Mouse (Mus musculus): Measurements from ENCODE around the gene Epp13. TPM values are rescaled to one million over a fixed set of nuclear protein-coding genes. Genes with fewer than 3 reads are reported as not detected.

The Epp13 gene
- polyA plus RNA-seq (2014; fragmentation: Illumina TruSeq; extraction: RNeasy Lipid Tissue Mini Kit (QIAGEN cat#74804); ENCODE audit: insufficient read depth, low read depth, low replicate concordance), result not detected

GRCm38 (mm10) chr7:6252410-6252809 lies at the start of gene Epp13:
Gene Epp13, plus strand, starts transcription at chr7:6252710.

DNA sequence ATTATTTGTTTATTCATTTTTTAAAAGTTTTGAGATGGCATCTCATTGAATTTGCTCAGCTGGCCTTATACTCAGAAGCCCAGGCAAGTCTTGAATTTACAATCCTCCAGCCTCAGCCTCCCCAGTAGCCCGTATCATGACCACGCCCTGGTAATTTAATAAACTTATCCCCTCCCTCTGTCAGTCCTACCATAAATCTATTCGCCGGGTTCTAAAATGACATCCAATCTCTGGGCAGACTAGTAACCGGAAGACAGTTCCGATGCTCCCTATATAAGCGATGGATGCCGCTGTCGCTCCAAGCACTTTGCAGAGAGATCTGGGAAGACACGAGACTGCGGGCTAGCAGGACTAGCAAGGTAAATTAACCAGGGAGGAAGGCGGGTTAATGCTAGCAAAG lies 30.5 kb upstream of the Epp13 start, which contains the start of gene Zscan5b:
Gene Zscan5b, plus strand, starts transcription at position 301 of the 400 bp plus-strand sequence.

DNA sequence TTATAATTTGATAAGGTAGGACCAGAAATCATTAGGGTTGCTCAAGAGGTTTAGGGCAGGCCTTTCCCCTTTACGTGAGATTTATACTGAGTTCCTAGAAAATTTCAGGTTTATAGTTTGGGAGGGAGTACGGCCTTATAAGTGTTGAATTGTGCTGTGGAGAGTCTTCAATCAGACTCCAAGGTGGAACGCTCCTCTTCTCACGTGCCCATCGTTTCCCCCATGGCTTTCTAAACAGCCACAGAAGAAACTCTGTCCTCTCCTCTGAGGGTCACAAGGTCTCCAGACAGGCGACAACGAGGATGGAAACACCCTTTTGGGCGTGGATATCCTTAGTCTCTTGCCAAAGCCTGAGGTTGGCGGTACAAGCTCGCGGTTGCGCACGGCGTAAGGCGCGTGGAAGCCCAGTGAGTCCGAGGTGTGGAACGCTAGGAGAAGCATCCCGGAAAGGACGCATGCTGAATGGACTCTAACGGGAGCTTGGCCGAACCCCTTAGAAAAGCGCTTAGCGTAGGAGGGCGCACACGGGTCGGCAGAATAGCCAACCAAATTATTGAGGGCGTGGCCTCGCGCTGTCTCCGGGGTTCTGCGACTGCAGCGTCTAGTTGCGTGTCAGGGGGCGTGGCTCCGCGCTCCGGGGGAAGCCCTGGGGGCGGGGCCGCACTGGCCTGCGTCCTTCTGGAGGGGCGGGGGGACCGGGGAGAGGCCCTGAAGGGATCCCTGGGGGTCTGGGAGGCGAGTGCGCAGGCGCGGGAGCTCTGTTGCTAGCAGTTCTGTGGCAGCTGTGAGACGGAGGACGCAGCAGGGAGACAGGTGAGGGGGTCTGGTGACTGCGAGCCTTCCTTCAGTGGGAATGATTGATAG lies 33.6 kb downstream of the Epp13 start, which contains the start of gene Zfp667:
Gene Zfp667, plus strand, starts transcription at position 738 of the 864 bp plus-strand sequence.

GRCm38 (mm10) chr7:6331233-6331956 lies 78.9 kb downstream of the Epp13 start, which contains the start of gene Zfp583:
Gene Zfp583, minus strand, starts transcription at chr7:6331285.

Other genes starting within 250 kb of the Epp13 start
- gene Vmn1r65, start 241.7 kb upstream of the Epp13 start, polyA plus RNA-seq (2014; fragmentation: Illumina TruSeq; extraction: RNeasy Lipid Tissue Mini Kit (QIAGEN cat#74804); ENCODE audit: insufficient read depth, low read depth, low replicate concordance), result not detected
- not detected for gene Nlrp4c, start 207.5 kb upstream of the Epp13 start, polyA plus RNA-seq (2014; fragmentation: Illumina TruSeq; extraction: RNeasy Lipid Tissue Mini Kit (QIAGEN cat#74804); ENCODE audit: insufficient read depth, low read depth, low replicate concordance)
- 20.2 TPM for gene Zfp787, start 96.7 kb upstream of the Epp13 start, polyA plus RNA-seq (2014; fragmentation: Illumina TruSeq; extraction: RNeasy Lipid Tissue Mini Kit (QIAGEN cat#74804); ENCODE audit: insufficient read depth, low read depth, low replicate concordance)
- 15.7 TPM for gene Zfp444, start 80.5 kb upstream of the Epp13 start, polyA plus RNA-seq (2014; fragmentation: Illumina TruSeq; extraction: RNeasy Lipid Tissue Mini Kit (QIAGEN cat#74804); ENCODE audit: insufficient read depth, low read depth, low replicate concordance)
- gene Galp, start 55.6 kb upstream of the Epp13 start, polyA plus RNA-seq (2014; fragmentation: Illumina TruSeq; extraction: RNeasy Lipid Tissue Mini Kit (QIAGEN cat#74804); ENCODE audit: insufficient read depth, low read depth, low replicate concordance), result not detected
- gene Zscan5b, start 30.4 kb upstream of the Epp13 start, polyA plus RNA-seq (2014; fragmentation: Illumina TruSeq; extraction: RNeasy Lipid Tissue Mini Kit (QIAGEN cat#74804); ENCODE audit: insufficient read depth, low read depth, low replicate concordance), result not detected
- gene Zfp667, start 33.9 kb downstream of the Epp13 start, polyA plus RNA-seq (2014; fragmentation: Illumina TruSeq; extraction: RNeasy Lipid Tissue Mini Kit (QIAGEN cat#74804); ENCODE audit: insufficient read depth, low read depth, low replicate concordance), result 2.2 TPM
- 1.8 TPM for gene Zfp583, start 78.6 kb downstream of the Epp13 start, polyA plus RNA-seq (2014; fragmentation: Illumina TruSeq; extraction: RNeasy Lipid Tissue Mini Kit (QIAGEN cat#74804); ENCODE audit: insufficient read depth, low read depth, low replicate concordance)
- 0.27 TPM for gene Gm3854, start 91.0 kb downstream of the Epp13 start, polyA plus RNA-seq (2014; fragmentation: Illumina TruSeq; extraction: RNeasy Lipid Tissue Mini Kit (QIAGEN cat#74804); ENCODE audit: insufficient read depth, low read depth, low replicate concordance)
- 1.1 TPM for gene Zfp78, start 110.6 kb downstream of the Epp13 start, polyA plus RNA-seq (2014; fragmentation: Illumina TruSeq; extraction: RNeasy Lipid Tissue Mini Kit (QIAGEN cat#74804); ENCODE audit: insufficient read depth, low read depth, low replicate concordance)
- 2.1 TPM for gene Zfp28, start 130.6 kb downstream of the Epp13 start, polyA plus RNA-seq (2014; fragmentation: Illumina TruSeq; extraction: RNeasy Lipid Tissue Mini Kit (QIAGEN cat#74804); ENCODE audit: insufficient read depth, low read depth, low replicate concordance)
- gene Smim17, start 146.0 kb downstream of the Epp13 start, polyA plus RNA-seq (2014; fragmentation: Illumina TruSeq; extraction: RNeasy Lipid Tissue Mini Kit (QIAGEN cat#74804); ENCODE audit: insufficient read depth, low read depth, low replicate concordance), result not detected
- gene Gm20715, start 157.6 kb downstream of the Epp13 start, polyA plus RNA-seq (2014; fragmentation: Illumina TruSeq; extraction: RNeasy Lipid Tissue Mini Kit (QIAGEN cat#74804); ENCODE audit: insufficient read depth, low read depth, low replicate concordance), result not detected
- not detected for gene Olfr1344, start 186.0 kb downstream of the Epp13 start, polyA plus RNA-seq (2014; fragmentation: Illumina TruSeq; extraction: RNeasy Lipid Tissue Mini Kit (QIAGEN cat#74804); ENCODE audit: insufficient read depth, low read depth, low replicate concordance)
- gene Olfr1336, start 203.5 kb downstream of the Epp13 start, polyA plus RNA-seq (2014; fragmentation: Illumina TruSeq; extraction: RNeasy Lipid Tissue Mini Kit (QIAGEN cat#74804); ENCODE audit: insufficient read depth, low read depth, low replicate concordance), result not detected
- not detected for gene Olfr1346, start 214.4 kb downstream of the Epp13 start, polyA plus RNA-seq (2014; fragmentation: Illumina TruSeq; extraction: RNeasy Lipid Tissue Mini Kit (QIAGEN cat#74804); ENCODE audit: insufficient read depth, low read depth, low replicate concordance)
- not detected for gene Olfr5, start 234.2 kb downstream of the Epp13 start, polyA plus RNA-seq (2014; fragmentation: Illumina TruSeq; extraction: RNeasy Lipid Tissue Mini Kit (QIAGEN cat#74804); ENCODE audit: insufficient read depth, low read depth, low replicate concordance)
- gene Olfr1347, start 247.0 kb downstream of the Epp13 start, polyA plus RNA-seq (2014; fragmentation: Illumina TruSeq; extraction: RNeasy Lipid Tissue Mini Kit (QIAGEN cat#74804); ENCODE audit: insufficient read depth, low read depth, low replicate concordance), result not detected

Measured in lung, adult 10 weeks (tissue).